Mouse (Mus musculus): ENCODE measurements around the gene Olfr417. TPM values are rescaled to one million over a fixed set of nuclear protein-coding genes. Genes with fewer than 3 reads are reported as not detected.
"Not testable (repeated sequence)": the region's sequence is repeated elsewhere in the genome, so short reads cannot be mapped to it uniquely, and the experiment has no call there.

Gene Olfr417
- polyA plus RNA-seq (2014; fragmentation: Nextera tagmentation; extraction: Ambion mirVana), result not detected in 2 replicates

DNA sequence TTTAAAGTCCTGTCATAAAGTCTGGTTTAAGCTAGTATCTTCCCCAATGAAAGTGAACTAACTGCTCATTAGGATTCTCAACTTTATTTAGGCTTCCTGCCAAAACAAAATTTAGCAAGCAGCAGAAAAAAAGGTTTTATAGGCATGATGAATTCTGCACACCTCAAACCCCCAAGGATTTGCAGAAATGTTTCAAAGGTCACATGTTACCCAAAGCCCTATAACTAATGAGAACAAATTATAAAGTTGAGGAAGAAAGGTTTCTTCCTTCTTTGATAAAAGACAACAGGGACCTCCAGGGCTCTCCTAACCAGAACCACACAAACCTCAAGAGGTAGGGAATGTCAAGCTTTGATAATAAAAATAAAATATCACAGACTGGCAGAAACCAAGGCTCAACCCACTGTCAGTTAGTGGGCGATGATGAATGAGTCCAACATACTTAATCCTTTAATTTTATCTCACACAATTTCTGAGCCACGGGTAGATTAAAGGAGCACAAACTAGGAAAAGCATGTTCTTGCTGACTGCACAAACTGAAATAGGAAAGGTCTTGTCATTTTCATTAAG, at the start of gene Olfr417:
Olfr417 (plus strand) TSS at position 241 of the 570 bp plus-strand sequence.
- no peak within 1 kb of the TSS for H3K27ac ChIP-seq (ENCODE audit: low read depth, low read length)
- H3K27me3 ChIP-seq (ENCODE audit: control insufficient read depth, insufficient read depth, low read length), result no peaks in the 10 kb centered on the region
- no peak within 1 kb of the TSS for H3K9ac ChIP-seq (replicated peaks; ENCODE audit: low read depth, low read length)
- no peaks in the 10 kb centered on the region for H3K36me3 ChIP-seq (ENCODE audit: control insufficient read depth, insufficient read depth, low read length)
- H3K9me3 ChIP-seq (ENCODE audit: control insufficient read depth, low read length), result no peaks in the 10 kb centered on the region
- no peak within 1 kb of the TSS for H3K4me3 ChIP-seq (ENCODE audit: low read depth, low read length)
- no peak for ATAC-seq (ENCODE audit: low read depth)
- no peak within 1 kb of the TSS for H3K4me2 ChIP-seq (ENCODE audit: low read depth, low read length)
- no peaks in the 10 kb centered on the region for H3K4me1 ChIP-seq (ENCODE audit: control insufficient read depth, insufficient read depth, low read length)
- WGBS, result 71% methylated on average over 2 of the region's 2 CpGs

DNA sequence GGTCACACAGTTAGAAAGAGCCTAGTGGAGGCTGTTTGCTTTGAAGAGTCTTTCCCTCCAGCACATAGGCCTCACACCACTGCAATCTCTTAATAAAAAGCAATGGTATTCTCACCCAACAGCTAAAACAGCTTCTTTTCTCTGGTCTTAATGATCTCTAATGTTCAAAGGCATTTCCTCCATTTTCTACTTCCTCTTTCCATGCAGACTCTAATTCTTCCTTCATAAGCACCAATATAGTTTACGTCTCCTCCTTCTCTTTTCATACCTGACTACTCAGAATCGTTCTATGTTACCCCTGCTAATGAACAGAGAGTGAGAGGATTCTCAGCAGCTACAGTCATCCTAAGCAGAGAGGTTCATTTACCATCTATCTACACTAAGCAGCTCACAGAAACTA, 47.6 kb upstream of the Olfr417 start:
- Histone ChIP-seq H3K36me3 (ENCODE audit: control insufficient read depth, insufficient read depth, low read length) (no peaks in the 10 kb centered on the region), H3K4me3 (ENCODE audit: low read depth, low read length) (no peak overlapping the region), H3K27me3 (ENCODE audit: control insufficient read depth, insufficient read depth, low read length) (no peaks in the 10 kb centered on the region), H3K9ac (replicated peaks; ENCODE audit: low read depth, low read length) (no peak overlapping the region), H3K4me1 (ENCODE audit: control insufficient read depth, insufficient read depth, low read length) (no peaks in the 10 kb centered on the region), H3K27ac (ENCODE audit: low read depth, low read length) (no peak overlapping the region), H3K4me2 (ENCODE audit: low read depth, low read length) (no peak overlapping the region), H3K9me3 (ENCODE audit: control insufficient read depth, low read length) (no peaks in the 10 kb centered on the region)
- WGBS, result 81% methylated on average over 2 of the region's 2 CpGs
- ATAC-seq (ENCODE audit: low read depth), result no peak

DNA sequence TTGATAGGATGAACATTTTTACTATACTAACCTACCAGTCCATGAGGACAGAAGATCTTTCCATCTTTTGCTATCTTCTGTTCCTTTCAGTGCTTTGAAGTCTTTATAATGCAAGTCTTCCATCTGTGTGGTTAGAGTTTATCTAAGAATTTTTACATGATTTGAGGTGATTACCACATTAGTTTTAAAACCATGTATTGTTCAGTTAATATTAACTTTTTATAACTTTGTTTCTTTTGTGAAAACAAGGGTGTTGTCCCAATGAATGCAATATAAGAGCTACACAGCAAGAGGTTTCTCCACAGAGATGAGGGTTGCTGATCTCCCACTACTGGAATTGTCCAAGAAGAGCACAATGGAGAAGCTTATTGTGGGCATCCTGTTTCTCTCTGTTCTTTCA, 34.7 kb upstream of the Olfr417 start, which contains the start of gene Mptx1:
Mptx1 (plus strand) TSS at position 301 of the 400 bp plus-strand sequence.
- H3K4me1 ChIP-seq (ENCODE audit: control insufficient read depth, insufficient read depth, low read length), result no peaks in the 10 kb centered on the region
- H3K4me2 ChIP-seq (ENCODE audit: low read depth, low read length), result no peak within 1 kb of the TSS
- no peak for ATAC-seq (ENCODE audit: low read depth)
- H3K4me3 ChIP-seq (ENCODE audit: low read depth, low read length), result no peak within 1 kb of the TSS
- H3K27me3 ChIP-seq (ENCODE audit: control insufficient read depth, insufficient read depth, low read length), result no peaks in the 10 kb centered on the region
- no peak within 1 kb of the TSS for H3K27ac ChIP-seq (ENCODE audit: low read depth, low read length)
- H3K36me3 ChIP-seq (ENCODE audit: control insufficient read depth, insufficient read depth, low read length), result no peaks in the 10 kb centered on the region
- no peak within 1 kb of the TSS for H3K9ac ChIP-seq (replicated peaks; ENCODE audit: low read depth, low read length)
- H3K9me3 ChIP-seq (ENCODE audit: control insufficient read depth, low read length), result no peaks in the 10 kb centered on the region

DNA sequence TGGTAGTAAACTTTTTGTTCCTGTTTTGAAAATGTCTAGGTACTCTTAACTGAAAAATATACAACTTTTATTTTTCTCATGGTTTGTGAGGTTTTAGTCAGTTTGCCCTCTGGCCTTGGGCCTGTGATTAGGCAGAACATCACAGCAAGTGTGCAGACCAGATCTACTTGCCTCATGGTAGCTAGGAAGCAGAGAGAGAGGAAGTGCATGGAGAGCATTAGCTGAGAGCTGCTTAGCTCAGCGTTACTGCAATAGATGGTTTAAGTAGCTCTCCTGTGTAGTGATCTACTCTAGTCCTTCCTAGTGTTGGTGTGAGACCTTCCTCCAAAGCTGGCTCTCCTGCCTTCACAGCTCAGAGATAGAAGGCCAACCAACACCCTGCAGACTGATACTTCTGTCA, 11.3 kb upstream of the Olfr417 start:
- not testable (repeated sequence) for H3K27ac ChIP-seq (ENCODE audit: low read depth, low read length); H3K36me3 ChIP-seq (ENCODE audit: control insufficient read depth, insufficient read depth, low read length); H3K4me1 ChIP-seq (ENCODE audit: control insufficient read depth, insufficient read depth, low read length); H3K27me3 ChIP-seq (ENCODE audit: control insufficient read depth, insufficient read depth, low read length); H3K9me3 ChIP-seq (ENCODE audit: control insufficient read depth, low read length); H3K9ac ChIP-seq (replicated peaks; ENCODE audit: low read depth, low read length); ATAC-seq (ENCODE audit: low read depth); H3K4me2 ChIP-seq (ENCODE audit: low read depth, low read length); H3K4me3 ChIP-seq (ENCODE audit: low read depth, low read length)
- WGBS, result 85% methylated on average over 1 of the region's 1 CpGs

DNA sequence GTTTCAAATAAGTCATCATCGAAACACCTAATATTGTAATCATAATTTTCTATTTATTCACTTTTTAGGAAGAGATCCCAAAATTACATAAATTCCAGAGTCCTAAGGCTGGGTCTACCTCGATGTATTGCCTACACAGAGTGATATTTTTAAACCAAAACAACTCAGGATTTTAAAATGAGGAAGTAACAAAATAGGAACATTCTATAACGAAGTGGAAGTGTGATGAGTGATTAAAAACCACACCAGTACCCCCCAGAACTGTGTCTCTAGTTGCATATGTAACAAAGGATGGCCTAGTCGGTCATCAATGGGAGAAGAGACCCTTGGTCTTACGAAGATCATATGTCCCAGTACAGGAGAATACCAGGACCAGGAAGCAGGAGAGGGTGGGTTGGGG, 10.3 kb upstream of the Olfr417 start:
- H3K4me2 ChIP-seq (ENCODE audit: low read depth, low read length), result no peak overlapping the region
- no peak overlapping the region for H3K9ac ChIP-seq (replicated peaks; ENCODE audit: low read depth, low read length)
- no peak for ATAC-seq (ENCODE audit: low read depth)
- no peaks in the 10 kb centered on the region for H3K4me1 ChIP-seq (ENCODE audit: control insufficient read depth, insufficient read depth, low read length)
- WGBS, result 81% methylated on average over 5 of the region's 5 CpGs
- H3K27me3 ChIP-seq (ENCODE audit: control insufficient read depth, insufficient read depth, low read length), result no peaks in the 10 kb centered on the region
- no peak overlapping the region for H3K27ac ChIP-seq (ENCODE audit: low read depth, low read length)
- no peaks in the 10 kb centered on the region for H3K36me3 ChIP-seq (ENCODE audit: control insufficient read depth, insufficient read depth, low read length)
- no peaks in the 10 kb centered on the region for H3K9me3 ChIP-seq (ENCODE audit: control insufficient read depth, low read length)
- no peak overlapping the region for H3K4me3 ChIP-seq (ENCODE audit: low read depth, low read length)

DNA sequence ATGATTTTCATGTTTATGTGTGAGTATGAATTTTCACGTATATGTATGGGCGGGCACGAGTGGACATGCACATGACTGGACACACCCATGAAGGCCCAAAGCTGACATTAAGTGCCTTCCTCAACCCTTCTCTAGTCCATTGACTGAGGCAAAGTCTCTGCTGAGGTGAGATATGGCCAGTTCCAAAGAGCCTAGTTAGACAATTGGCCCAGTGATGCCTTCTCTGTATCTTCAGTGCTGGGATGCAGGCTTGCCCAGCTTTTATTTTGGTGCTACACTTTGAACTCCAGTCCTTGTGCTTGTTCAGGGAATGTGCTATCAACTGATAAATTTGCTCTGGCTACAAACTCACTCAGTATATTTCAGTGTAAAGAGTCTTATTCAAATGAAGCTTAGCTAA, 8.9 kb downstream of the Olfr417 start:
- Histone ChIP-seq H3K4me3 (ENCODE audit: low read depth, low read length) (no peak overlapping the region), H3K36me3 (ENCODE audit: control insufficient read depth, insufficient read depth, low read length) (no peaks in the 10 kb centered on the region), H3K4me2 (ENCODE audit: low read depth, low read length) (no peak overlapping the region), H3K9ac (replicated peaks; ENCODE audit: low read depth, low read length) (no peak overlapping the region), H3K4me1 (ENCODE audit: control insufficient read depth, insufficient read depth, low read length) (no peaks in the 10 kb centered on the region), H3K27me3 (ENCODE audit: control insufficient read depth, insufficient read depth, low read length) (no peaks in the 10 kb centered on the region), H3K9me3 (ENCODE audit: control insufficient read depth, low read length) (no peaks in the 10 kb centered on the region), H3K27ac (ENCODE audit: low read depth, low read length) (no peak overlapping the region)
- WGBS, result 95% methylated on average over 3 of the region's 3 CpGs
- ATAC-seq (ENCODE audit: low read depth), result no peak

DNA sequence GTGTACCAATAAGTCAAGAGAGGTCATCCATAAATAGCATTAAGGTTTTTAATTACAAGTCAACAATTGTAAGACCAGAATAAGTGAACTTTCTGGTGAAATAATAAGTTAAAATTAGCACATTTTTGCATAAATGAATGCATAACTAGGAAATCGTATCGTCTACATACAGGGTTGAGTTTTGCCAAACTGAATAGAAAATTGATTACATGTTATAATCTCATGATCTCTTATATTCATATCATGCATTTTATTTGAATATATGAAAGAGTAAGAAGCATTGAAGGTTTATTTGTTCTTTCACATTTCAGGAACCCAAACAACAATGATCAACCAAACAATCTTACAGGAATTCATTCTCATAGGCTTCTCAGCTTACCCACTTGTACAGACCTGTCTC, 25.8 kb downstream of the Olfr417 start, which contains the start of gene Olfr248:
Olfr248 (plus strand) TSS at position 301 of the 400 bp plus-strand sequence.
- 99% methylated on average over 2 of the region's 2 CpGs for WGBS
- H3K4me3 ChIP-seq (ENCODE audit: low read depth, low read length), result no peak within 1 kb of the TSS
- no peaks in the 10 kb centered on the region for H3K9me3 ChIP-seq (ENCODE audit: control insufficient read depth, low read length)
- H3K27ac ChIP-seq (ENCODE audit: low read depth, low read length), result no peak within 1 kb of the TSS
- H3K4me2 ChIP-seq (ENCODE audit: low read depth, low read length), result no peak within 1 kb of the TSS
- H3K9ac ChIP-seq (replicated peaks; ENCODE audit: low read depth, low read length), result no peak within 1 kb of the TSS
- H3K27me3 ChIP-seq (ENCODE audit: control insufficient read depth, insufficient read depth, low read length), result no peaks in the 10 kb centered on the region
- H3K4me1 ChIP-seq (ENCODE audit: control insufficient read depth, insufficient read depth, low read length), result no peaks in the 10 kb centered on the region
- no peaks in the 10 kb centered on the region for H3K36me3 ChIP-seq (ENCODE audit: control insufficient read depth, insufficient read depth, low read length)
- ATAC-seq (ENCODE audit: low read depth), result no peak

DNA sequence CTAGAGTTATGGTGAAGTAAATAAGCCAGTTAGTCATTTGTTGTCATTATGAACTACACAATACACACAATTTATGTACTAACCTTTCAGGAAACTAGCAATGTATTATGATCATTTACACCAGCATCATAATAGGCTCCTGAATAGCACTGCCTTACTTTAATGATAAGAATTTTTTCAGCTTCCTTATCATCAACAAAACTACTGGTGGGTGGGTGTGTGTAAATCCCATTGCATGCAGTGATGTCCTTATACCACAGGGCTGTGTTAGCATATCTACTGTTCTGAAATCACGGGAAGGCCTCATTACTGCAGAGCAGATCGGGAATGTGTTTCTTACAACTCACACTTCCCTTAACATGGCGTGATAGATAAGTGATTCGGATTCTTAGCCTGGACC, 58.0 kb downstream of the Olfr417 start:
- 94% methylated on average over 4 of the region's 4 CpGs for WGBS
- H3K27me3 ChIP-seq (ENCODE audit: control insufficient read depth, insufficient read depth, low read length), result no peaks in the 10 kb centered on the region
- H3K4me2 ChIP-seq (ENCODE audit: low read depth, low read length), result no peak overlapping the region
- no peaks in the 10 kb centered on the region for H3K4me1 ChIP-seq (ENCODE audit: control insufficient read depth, insufficient read depth, low read length)
- no peak overlapping the region for H3K27ac ChIP-seq (ENCODE audit: low read depth, low read length)
- H3K9ac ChIP-seq (replicated peaks; ENCODE audit: low read depth, low read length), result no peak overlapping the region
- no peak for ATAC-seq (ENCODE audit: low read depth)
- no peak overlapping the region for H3K4me3 ChIP-seq (ENCODE audit: low read depth, low read length)
- H3K36me3 ChIP-seq (ENCODE audit: control insufficient read depth, insufficient read depth, low read length), result no peaks in the 10 kb centered on the region
- no peaks in the 10 kb centered on the region for H3K9me3 ChIP-seq (ENCODE audit: control insufficient read depth, low read length)

DNA sequence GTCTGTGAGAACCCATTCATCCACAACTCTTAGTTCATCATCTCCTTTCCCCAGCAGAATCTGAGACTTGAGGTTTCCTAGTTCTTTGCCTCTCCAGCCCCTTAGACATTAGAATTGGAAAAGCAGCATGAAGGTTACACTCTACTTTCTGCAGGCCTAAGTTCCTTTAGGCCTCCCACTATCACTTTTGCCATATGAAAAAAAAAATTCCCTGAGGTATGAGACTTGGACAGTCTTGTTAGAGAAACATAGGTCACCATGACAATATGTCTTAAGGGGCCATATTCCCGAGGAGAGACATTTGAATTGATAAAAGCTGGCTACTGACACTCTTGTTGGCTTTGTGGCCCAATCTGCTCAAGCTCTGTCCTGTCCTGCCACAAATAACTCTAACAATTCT, 58.8 kb downstream of the Olfr417 start, which contains the start of gene Olfr414:
Olfr414 (plus strand) TSS at position 301 of the 400 bp plus-strand sequence.
- no peak for ATAC-seq (ENCODE audit: low read depth)
- no peaks in the 10 kb centered on the region for H3K36me3 ChIP-seq (ENCODE audit: control insufficient read depth, insufficient read depth, low read length)

More for the DNA sequence above, 58.8 kb downstream of the Olfr417 start, which contains the start of gene Olfr414:
- no peak within 1 kb of the TSS for H3K4me2 ChIP-seq (ENCODE audit: low read depth, low read length)
- no peaks in the 10 kb centered on the region for H3K9me3 ChIP-seq (ENCODE audit: control insufficient read depth, low read length)
- H3K4me1 ChIP-seq (ENCODE audit: control insufficient read depth, insufficient read depth, low read length), result no peaks in the 10 kb centered on the region
- H3K9ac ChIP-seq (replicated peaks; ENCODE audit: low read depth, low read length), result no peak within 1 kb of the TSS
- H3K4me3 ChIP-seq (ENCODE audit: low read depth, low read length), result no peak within 1 kb of the TSS
- H3K27me3 ChIP-seq (ENCODE audit: control insufficient read depth, insufficient read depth, low read length), result no peaks in the 10 kb centered on the region
- H3K27ac ChIP-seq (ENCODE audit: low read depth, low read length), result no peak within 1 kb of the TSS
- WGBS, result 66% methylated on average over 1 of the region's 1 CpGs

Measured in neural tube, embryonic 14.5 days (tissue).